Mouse (Mus musculus) erythroblast, embryonic 14.5 days (primary cell): ENCODE measurements at regions not wholly inside any gene's neighbourhood (a gene's known extent, or its start where the extent isn't known, plus 50 kb on each side); places are given as distances from the start of the nearest gene placed in this dataset.

Source experiments
- GATA1 ChIP-seq: IDR thresholded peaks from 2 replicates; pipeline ENCODE4 v1.6.1; 2012; ENCODE audit warnings: low read length, inconsistent platforms, mixed read lengths
- TAL1 ChIP-seq: IDR thresholded peaks from 3 replicates; pipeline ENCODE4 v1.6.1; 2012; ENCODE audit warnings: low read length, inconsistent platforms, mixed read lengths

DNA sequence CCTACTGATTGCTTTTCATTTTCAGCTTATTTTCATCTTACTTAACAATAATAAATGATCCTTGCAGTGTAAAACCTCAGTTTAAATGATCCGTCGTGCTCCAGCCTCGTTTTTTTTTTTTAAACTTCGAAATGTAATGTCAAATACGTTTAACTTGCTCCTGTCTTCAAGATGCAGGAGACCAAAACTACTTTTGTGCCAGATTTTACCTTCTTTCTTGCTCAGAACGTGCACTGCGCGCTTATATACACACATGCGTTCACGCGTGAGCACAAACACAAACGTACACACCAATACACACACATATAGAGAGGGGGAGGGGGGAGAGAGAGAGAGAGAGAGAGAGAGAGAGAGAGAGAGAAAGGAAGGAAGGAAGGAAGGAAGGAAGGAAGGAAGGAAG lies 216.5 kb downstream of the Mef2c start:
- TF ChIP-seq TAL1 (no peak), GATA1 (no peak)
